Mouse (Mus musculus) CH12F3 (cell line): ENCODE data around the gene Dlgap4.
"Not testable (repeated sequence)": the region's sequence is repeated elsewhere in the genome, so short reads cannot be mapped to it uniquely, and the experiment has no call there.

Source experiments
- in situ Hi-C: fragments of 300-500 bp; cut with MboI; formaldehyde crosslinking; loops from 2 replicates; pipeline ENCODE4 v1.14.3; 2020; ENCODE audit warnings: low sequenced_read_pairs

Dlgap4 gene

GRCm38 (mm10) chr2:156774035-156774737, 160.7 kb downstream of the Dlgap4 start:
- in situ Hi-C loops, result no loop called here

GRCm38 (mm10) chr2:156774738-156775454, 161.4 kb downstream of the Dlgap4 start, which contains the start of gene Myl9:
TSS of gene Myl9 (plus strand) at chr2:156775420.
- in situ Hi-C loops, result no loop called here

- in situ Hi-C loops, result no loop called here
Observed at GRCm38 (mm10) chr2:156775455-156776435, 162.2 kb downstream of the Dlgap4 start.

GRCm38 (mm10) chr2:156776907-156777306, 163.4 kb downstream of the Dlgap4 start:
- in situ Hi-C loops, result no loop called here

DNA sequence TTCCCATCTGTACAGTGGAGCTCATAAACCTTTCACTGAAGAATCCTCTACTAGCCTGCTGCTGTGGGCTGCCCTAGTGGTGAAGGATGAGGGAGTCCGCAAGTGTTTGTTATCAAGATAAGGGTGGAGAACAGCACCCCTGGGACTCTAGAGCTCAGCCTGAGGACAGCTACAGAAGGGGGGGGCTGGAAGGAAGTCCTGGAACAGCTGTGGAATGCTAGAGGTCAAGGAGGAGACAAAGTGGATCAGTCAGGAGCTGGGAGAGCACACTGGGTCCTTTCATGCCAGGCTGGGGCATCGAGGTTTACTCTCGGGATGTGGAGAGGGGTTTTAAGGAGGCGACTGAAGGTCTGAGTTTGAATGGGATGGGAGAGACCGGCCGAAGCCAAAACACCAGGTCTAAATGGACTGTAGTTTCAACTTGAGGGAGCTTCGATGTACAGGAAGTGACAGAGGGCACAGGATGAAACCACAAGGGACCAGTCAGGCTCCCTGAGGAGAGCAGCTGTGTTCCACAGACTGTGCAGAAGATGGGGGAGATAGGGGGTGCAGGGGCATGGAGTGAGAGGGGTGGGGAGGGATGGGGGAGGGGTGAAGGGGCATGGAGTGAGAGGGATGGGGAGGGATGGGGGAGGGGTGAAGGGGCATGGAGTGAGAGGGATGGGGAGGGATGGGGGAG, 164.0 kb downstream of the Dlgap4 start:
- in situ Hi-C loops, result no loop called here

DNA sequence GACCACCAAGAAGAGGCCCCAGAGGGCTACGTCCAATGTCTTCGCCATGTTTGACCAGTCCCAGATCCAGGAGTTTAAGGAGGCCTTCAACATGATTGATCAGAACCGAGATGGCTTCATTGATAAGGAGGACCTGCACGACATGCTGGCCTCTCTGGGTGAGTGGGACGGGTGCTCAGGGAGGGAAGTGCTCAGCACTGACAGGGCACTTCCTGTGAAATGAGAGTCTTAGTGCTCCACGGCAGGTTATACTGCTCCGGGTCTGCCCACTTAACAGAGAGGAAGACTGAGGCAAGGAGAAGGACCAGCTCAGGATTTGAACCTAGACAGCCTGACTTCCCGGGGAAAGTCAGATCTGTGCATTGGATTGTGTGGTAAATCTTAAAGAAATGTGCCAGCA, 165.1 kb downstream of the Dlgap4 start:
- in situ Hi-C loops, result no loop called here

DNA sequence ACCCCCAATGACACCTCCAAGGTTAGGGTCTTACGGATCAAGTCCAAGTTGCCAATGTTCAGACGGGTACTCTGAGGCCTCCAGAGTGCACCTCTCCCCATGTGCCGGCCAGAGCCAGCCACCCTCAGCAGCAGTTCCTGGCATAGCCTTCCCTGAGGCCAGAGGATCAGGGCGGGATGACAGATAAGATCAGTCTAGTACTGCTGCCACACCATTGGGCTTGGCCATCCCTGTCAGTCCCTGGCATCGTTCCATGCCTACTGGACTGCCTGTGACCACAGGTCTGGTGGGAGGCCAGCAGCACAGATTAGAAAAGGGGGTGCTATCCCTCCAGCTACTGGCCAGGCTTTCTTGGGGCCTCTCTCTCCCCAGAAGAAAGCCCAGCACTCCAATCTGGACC, 165.5 kb downstream of the Dlgap4 start:
- in situ Hi-C loops, result no loop called here

GRCm38 (mm10) chr2:156779488-156779887, 166.0 kb downstream of the Dlgap4 start:
- in situ Hi-C loops, result no loop called here

DNA sequence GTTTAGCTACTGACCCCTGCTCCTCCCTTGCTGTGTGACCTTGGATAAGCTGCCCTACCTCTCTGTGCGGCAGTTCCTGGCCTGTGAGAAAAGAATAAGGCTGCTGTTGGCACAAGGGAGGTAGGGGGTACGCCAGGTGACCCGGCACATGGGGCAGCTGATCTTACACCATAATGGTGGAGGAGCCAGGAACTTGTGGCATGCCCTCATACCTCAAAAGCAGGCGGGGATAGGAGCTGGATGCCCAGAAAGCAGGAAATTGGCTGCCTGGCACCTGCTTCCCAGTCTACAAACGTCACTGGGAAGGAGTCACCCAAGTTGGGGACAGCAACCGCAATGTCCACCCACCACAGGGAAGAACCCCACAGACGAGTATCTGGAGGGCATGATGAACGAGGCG, 166.6 kb downstream of the Dlgap4 start:
- in situ Hi-C loops, result no loop called here

- in situ Hi-C loops, result no loop called here
Observed at GRCm38 (mm10) chr2:156780752-156781151, 167.2 kb downstream of the Dlgap4 start.

DNA sequence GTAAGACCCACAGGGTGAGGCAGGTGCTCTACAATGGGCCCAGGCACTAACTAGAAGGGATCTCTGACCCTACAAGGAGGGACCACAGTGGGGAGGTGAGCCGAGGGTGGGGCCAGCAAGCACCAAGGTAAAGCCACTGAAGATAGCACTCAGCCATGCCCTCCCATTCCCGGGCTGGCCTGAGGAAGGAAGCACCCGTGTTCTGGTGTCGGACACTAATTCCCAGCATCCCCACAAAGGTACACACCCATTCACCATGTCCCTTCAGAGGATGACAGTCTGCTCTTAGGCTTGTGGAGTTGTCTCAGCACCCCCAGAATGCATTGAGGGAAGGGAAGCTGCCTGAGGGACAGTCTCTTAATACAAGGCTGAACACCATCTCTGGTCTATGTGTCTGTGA, 167.8 kb downstream of the Dlgap4 start:
- in situ Hi-C loops, result no loop called here

DNA sequence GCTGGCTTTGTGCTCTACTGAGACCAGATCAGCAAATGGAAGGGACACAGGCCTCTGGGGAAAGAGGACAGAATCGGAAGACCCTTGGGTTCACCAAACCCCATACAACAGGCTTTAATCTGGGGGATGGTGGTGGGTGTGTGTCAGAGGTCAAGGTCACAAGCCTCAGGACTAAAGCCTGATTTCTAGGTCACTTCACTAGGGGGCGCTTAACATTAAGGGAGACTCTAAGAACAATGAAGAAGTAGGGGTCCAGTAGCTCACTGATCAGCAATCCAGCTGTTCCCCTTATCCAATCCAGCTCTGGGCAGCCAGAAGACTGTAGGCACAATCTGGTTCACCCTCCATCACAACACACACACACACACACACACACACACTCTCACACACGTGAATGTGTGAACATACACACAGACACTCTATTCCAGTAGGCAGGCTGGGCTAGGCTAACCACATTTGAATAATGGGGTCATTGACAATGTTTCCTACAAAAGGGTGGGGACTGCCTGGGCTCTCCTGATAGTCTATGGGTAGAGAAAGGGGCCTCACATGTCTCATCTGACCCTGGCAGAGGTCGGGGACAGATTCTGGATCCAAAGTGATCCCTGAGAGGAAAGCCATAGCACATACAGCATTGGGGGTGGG, 168.5 kb downstream of the Dlgap4 start:
- in situ Hi-C loops, result no loop called here

- in situ Hi-C loops, result no loop called here
Observed at GRCm38 (mm10) chr2:156782481-156783348, 169.2 kb downstream of the Dlgap4 start.

DNA sequence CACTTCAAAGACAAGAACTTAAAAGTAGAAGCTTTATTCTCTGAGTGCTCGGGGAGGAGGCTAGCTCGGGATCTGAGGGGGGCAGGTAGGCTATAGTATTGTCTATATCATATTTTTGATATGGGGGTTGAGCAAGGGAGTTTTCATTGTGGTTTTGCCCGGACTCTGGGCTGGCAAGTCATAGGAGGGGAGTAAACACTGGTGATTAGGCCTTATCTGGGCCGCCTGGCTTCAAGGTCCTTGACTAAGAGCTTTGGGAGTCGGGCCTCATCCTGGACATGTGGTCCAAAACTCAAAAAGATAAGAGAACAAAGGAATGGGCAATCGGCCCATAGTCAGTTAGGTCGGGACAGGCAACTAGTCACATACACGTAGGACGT, 169.8 kb downstream of the Dlgap4 start:
- in situ Hi-C loops, result no loop called here

GRCm38 (mm10) chr2:156784016-156784585, 170.6 kb downstream of the Dlgap4 start:
- in situ Hi-C loops, result no loop called here

- in situ Hi-C loops, result no loop called here
Observed at GRCm38 (mm10) chr2:156784891-156785290, 171.4 kb downstream of the Dlgap4 start.

DNA sequence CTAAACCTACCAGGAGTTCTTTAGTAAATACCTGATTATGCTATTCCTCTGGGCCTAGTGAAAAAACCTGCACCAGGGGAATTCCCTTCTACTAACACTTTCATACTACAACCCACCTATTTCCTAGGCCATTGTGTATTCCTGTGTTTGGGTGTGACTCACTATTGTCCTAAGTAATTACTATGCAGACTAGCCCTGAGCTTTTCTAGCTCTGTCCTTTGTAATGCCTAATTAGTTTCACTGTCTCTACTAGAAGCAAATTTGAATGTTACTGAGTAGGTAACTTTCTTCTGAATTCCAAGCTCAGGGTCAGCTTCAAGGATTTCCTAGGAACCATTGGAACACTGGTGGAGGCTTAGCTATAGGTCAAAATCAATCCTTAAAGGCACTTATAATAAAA, 172.9 kb downstream of the Dlgap4 start:
- in situ Hi-C loops, result not testable (repeated sequence)

GRCm38 (mm10) chr2:156787090-156787775, 173.7 kb downstream of the Dlgap4 start:
- in situ Hi-C loops, result no loop called here
